Mouse (Mus musculus): ENCODE data around the gene Zfp655.

- no peak for TF ChIP-seq CTCF (IDR thresholded peaks at IDR 0.05; ENCODE audit: low read depth, low read length)
- no peak for TF ChIP-seq POLR2A (IDR thresholded peaks at IDR 0.05; ENCODE audit: insufficient read depth, low read length)
Observed at GRCm38 (mm10) chr5:145217746-145218145, 13.8 kb upstream of the Zfp655 start.

All from ES-Bruce4 (cell line).